Mouse (Mus musculus) stomach, postnatal 0 days (tissue): ENCODE measurements around the gene Hist1h3c.

Experiments
- CTCF ChIP-seq: IDR thresholded peaks from 2 replicates; pipeline ENCODE4 v1.5.1; 2016; ENCODE audit warnings: antibody characterized with exemption, low read depth, mild to moderate bottlenecking, moderate library complexity
- EP300 ChIP-seq: optimal IDR thresholded peaks from 2 replicates; pipeline ENCODE3; 2016; ENCODE audit warnings: antibody characterized with exemption

DNA sequence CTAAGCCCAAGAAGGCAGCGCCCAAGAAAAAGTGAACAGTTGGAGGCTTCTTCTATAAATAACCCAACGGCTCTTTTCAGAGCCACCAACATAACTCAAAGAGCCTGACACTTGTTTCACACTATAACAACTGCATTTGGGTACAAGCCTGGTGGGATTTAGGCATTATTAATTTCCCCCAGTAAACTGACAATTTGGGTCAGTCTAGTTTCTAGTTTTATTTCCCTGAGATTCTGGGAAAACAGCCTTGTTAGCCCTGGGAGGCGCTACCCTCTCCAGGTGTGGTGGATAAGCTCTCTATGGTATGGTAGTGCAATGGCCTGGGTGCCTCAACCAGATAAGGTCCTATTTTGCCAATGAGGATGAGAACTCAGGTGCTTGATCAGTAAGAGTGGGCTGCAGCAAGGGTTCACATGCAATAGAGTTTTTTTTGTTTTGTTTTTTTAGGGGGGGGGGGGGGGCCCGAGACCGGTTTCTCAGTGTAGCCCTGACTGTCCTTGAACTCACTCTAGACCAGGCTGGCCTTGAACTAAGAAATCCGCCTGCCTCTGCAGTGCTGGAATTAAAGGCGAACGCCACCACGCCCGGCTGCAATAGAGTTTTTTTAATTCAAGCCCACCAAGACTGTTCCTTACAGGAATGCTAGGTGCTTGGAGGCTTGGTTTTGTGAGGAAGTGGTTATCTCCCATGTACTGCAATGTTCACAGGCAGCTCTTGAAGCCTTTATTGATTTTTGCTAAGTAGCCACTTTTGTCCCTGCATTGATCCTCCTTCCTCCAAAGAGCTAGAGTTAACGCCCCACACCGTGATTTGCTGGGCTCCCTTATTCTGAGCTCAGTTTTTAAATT is 19.1 kb upstream of the Hist1h3c start:
- TF ChIP-seq EP300 (no peak), CTCF (no peak)
